Mouse (Mus musculus) E14TG2a.4 (cell line): ENCODE measurements around the gene Ankrd37.
A peak's percentile ranks its signal among the peaks of the same experiment; 100 is the strongest.

Experiments used
- CTCF ChIP-seq: conservative IDR thresholded peaks from 2 replicates; pipeline ENCODE4 v1.5.1; 2014; ENCODE audit warnings: low read length
- NANOG ChIP-seq: IDR thresholded peaks from 2 replicates; pipeline ENCODE4 v1.6.1; 2014; ENCODE audit warnings: borderline replicate concordance, low read length, mixed read lengths

GRCm38 (mm10) chr8:45994111-45994510, 11.4 kb downstream of the Ankrd37 start:
- TF ChIP-seq CTCF (peak; percentile 49), NANOG (no peak)
